Mouse (Mus musculus) lung, adult 2 months (tissue): ENCODE data around the gene Dhx8.

Source experiments
- CTCF ChIP-seq: fragments of 200-500 bp; IDR thresholded peaks from 2 replicates; pipeline ENCODE4 v1.5.1; 2011; ENCODE audit warnings: mild to moderate bottlenecking, low read length, control low read depth; ENCODE audit not compliant: insufficient read depth
- POLR2A ChIP-seq: fragments of 200-500 bp; IDR thresholded peaks from 2 replicates; pipeline ENCODE4 v1.6.1; 2011; ENCODE audit warnings: low read depth, mild to moderate bottlenecking, control low read depth, low read length, borderline replicate concordance; ENCODE audit errors: extremely low read depth

- TF ChIP-seq CTCF (no peak), POLR2A (no peak)
These were observed 19.9 kb upstream of the Dhx8 start for GRCm38 (mm10) chr11:101712811-101713210.
